Mouse (Mus musculus) c-Kit-positive CD71-negative TER-119-negative erythroid progenitor cells, embryonic 14.5 days (primary cell): ENCODE measurements at regions not wholly inside any gene's neighbourhood (a gene's known extent, or its start where the extent isn't known, plus 50 kb on each side); places are given as distances from the start of the nearest gene placed in this dataset.
"Not testable (repeated sequence)": the region's sequence is repeated elsewhere in the genome, so short reads cannot be mapped to it uniquely, and the experiment has no call there.

Experiments
- DNase-seq: peaks from one replicate; pipeline ENCODE4 v3.0.0-alpha.2; 2013; ENCODE audit warnings: low read depth

DNA sequence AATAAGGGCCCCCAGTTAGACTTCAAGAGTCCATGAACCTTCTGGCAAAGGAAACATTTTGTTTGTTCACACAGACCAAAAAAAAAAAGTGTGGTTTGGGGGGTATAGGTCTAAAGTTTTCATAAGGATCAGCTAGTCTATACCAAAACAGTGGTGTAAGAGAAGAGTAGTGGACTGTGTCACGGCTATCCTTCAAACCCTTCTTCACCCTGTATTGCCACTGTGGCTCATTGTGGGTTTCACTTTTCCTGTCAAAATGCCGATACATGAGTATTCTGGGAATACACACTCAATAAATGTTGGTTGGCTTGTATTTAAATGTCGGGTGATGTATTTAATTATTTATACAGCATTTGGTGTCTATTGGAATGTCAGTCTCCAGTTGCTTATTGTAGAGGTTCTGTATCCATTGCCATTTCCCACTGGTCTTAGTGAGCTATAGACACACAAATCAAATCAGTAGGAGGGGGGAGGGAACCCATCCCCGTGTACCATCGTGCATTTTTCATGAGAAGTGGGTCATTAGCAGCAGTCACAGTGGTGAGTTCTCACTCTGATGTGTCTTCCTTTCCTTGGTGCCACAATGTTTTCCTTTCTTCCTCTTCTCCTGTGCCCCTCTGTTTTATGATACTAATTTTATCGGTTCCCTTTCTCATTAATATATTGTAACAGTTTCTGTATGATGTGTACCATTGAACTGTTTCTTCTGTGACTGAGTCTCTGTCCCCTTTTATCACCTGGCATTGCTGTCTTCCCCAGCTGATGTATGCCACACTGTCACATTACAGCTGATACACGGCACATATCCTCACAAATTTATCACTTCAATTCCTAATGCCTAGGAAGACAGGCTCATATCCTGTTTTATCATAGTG lies 187.8 kb upstream of the Tsc22d2 start:
- no peak for DNase-seq

DNA sequence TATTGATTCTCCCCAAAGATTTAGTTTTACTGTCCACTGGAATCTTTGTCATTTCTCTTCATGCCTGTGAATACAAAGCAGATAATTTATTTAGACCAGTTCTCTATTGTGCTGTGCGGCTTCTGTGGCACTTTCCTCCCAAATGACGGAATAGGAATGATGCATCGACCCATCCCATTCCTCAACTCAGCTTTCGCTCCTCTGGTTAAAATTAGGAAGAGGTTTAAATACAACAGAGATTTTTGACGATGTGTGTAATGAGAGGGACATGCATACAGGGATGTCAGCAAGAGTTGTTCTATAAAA lies 187.2 kb upstream of the Tsc22d2 start:
- no peak for DNase-seq

DNA sequence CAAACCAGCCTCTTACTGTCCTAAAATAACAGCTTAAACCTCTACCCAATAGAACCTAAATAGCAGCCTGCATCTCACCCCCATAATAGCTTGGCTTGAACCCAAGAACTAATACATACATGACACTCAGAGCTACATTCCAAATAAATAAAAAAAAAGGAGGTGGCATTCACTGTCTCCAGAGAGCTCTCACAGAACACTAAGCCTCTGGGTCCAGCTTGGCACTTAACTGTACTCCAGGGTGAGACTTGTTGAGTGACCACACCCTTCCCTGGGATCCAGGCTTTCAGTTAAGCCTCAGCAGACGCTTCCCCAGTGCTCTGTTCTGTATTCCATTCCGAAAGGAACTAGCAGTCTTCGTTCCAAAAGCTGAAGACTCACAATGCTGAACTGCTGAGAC lies 186.3 kb upstream of the Tsc22d2 start:
- no peak for DNase-seq

DNA sequence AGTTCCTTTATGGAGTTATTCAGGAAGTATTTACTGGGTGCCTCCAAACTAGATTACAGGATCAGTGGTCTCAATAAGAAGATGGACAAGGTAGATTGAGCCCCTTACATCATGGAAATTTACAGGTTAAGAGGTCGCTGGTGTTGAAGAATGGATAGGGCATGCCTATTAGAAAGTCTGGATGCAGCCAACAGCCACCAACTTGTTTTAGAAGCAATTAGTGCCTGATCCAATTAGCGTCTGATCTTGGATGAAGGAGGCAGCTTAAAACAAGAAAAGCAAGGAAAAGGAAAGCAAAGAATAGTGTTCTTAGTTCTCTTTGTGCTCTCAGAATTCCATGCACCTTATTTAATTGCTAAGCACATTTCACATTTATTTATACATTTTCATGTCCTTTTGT lies 182.8 kb upstream of the Tsc22d2 start:
- DNase-seq = no peak

DNA sequence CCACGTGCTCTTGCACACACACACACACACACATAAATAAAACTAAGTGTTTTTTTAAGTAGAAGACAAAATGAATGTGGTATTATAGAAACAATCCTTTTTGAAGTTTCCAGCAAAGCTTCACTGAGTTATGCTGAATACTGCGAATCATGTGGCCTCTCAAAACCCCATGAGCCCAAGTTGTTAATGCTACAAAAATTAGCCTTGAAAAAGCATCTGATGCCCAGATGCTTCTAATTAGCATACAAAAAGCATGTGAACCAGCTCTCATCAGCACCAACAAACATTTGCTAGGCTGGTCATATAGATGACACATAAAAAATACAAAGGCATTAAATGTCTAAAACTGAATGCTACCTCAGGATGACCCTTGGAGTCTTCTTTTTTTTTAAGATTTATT lies 181.2 kb upstream of the Tsc22d2 start:
- DNase-seq = no peak

DNA sequence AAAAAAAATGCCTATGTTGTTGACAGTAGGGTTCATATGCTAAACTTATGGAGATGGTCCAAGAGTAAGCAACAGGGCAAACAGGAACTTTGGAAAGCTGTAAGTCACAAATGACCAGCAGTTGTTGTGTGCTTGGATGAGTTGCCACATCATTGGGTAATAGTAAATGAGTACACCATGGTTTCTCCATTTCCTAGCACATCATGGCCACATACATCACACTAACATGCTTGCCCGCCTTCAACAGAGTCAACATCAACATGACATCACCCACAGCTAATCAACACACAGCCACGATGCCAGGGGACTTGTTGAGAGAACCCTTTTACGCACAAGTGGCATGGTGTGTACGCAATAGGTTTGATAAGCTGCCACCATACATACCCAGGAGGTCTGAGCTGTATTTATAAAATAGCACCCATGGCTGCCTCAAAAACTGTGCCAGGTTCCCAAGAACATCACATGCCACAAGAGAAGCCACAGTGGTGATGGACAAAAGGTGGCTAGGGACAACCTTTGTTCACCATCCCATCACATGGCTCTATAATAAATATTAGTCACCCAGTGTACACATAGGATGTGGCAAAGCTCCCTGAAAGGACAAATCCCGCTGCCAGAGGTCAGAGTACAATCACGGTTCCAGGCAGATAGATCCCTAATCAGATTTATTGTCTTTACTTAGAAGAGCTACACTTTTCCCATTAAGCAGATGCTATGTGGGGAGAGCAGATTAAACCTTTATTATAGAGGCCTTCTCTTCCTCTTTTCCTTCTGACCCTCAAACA lies 179.5 kb upstream of the Tsc22d2 start:
- DNase-seq = no peak

DNA sequence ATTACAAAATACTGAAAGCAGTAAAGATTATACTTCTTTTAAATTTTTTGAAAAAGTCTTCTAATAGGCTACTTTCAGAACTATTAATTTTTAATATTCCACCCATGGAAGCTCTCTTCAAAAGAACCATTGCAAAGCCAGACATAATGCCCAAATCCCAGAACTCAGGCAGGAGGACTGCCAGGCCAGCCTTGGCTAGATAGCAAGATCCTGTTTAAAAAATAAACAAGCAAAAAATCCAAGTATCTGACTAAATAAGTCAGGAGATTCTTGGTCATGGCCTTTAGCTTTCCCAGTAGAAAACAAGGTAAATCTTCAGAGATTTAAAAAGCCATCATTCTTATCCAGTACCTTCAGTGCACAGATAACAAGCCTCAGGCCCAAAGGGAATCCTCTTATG lies 176.4 kb upstream of the Tsc22d2 start:
- DNase-seq = no peak

DNA sequence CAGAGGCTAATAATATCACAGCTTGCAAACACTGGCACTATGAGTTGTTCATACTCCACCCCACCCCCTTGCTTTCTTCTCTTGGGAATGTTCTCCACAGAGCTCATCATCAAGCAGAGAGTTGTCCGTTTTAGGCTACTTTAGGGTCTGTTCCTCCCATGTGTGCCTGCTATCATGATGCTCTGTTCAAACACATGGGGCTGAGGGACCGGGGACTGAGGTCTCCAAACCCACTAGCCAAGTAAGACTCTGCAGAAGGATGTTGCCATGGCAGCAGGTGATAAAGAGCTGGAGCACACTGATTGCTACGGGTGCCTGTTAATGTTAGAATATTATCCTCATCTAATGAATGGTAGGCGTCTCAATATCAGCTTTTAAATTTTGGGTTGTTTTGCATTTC lies 173.7 kb upstream of the Tsc22d2 start:
- DNase-seq = no peak

- no peak for DNase-seq
Measured at GRCm38 (mm10) chr3:58245361-58245760, 169.2 kb upstream of the Tsc22d2 start.

- DNase-seq = no peak
Measured at GRCm38 (mm10) chr3:58247989-58248388, 166.5 kb upstream of the Tsc22d2 start.

GRCm38 (mm10) chr3:58253942-58254341 lies 160.6 kb upstream of the Tsc22d2 start:
- DNase-seq = no peak

DNA sequence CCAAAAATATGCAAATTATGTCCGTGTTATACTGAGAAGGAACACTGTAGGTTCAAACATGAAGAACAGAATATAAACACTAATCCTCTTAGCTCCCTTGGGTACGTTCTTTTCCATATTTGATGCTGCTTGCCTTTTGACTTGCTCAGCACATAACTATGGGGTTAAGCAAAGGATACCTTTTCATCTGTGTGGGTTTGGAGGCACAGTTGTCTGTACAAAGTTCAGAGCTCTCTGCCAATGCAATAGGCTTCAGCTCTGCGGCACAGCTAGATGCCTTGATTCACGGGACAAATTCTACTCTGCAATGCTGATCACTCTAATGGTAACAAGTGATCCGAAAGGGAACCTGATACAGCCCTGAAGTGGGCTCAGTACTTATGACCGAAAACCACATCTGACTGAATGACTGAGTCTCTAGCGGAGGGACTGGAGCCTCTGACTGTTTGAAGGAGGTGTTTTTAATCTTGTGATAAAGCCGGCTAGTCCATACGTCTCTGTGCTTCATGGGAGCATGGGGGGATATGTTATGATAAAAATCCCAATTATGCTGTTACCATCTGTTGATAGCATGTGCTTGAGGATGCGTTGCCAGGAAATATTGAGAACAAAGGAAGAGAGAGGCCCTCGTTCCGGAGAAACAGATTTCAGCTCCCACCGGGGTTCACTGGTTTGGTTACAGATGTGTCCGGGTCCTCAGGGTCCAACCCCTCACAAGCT lies 146.7 kb upstream of the Tsc22d2 start:
- DNase-seq = no peak

GRCm38 (mm10) chr3:58271441-58271840 lies 143.1 kb upstream of the Tsc22d2 start:
- DNase-seq = not testable (repeated sequence)

DNA sequence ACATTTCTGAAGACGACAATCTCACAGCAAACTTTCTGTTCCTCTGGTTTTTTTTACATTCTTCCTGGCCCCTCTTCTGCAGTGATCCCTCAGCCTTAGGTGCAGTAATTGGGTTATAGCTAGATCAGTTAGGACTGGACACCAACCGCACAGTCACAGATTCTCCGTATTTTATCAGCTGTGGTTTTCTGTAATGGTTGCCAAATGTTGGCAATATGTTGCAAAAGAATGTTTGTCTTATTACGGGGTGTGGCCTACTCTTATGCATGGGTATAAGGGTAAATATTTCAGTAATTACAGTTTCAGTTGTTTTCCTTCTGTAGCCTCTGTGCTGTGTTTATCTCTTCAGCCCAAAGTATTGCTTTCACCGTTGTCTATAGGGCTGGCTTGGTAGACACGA lies 133.2 kb upstream of the Tsc22d2 start:
- DNase-seq = no peak

DNA sequence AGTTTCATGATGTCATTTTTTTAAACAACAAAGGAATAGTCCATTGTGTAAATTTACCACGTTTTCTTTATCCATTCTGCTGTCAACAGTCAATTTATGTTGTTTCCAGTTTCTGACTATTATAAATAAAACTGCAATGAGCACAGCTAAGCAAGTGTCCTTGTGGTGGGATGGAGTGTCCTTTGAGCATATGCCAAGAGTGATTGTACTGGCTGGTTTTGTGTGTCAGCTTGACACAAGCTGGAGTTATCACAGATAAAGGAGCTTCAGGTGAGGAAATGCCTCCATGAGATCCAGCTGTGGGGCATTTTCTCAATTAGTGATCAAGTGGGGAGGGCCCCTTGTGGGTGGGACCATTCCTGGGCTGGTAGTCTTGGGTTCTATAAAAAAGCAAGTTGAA lies 130.1 kb upstream of the Tsc22d2 start:
- not testable (repeated sequence) for DNase-seq

- DNase-seq = no peak
Measured at GRCm38 (mm10) chr3:58295810-58296209, 118.7 kb upstream of the Tsc22d2 start.

DNA sequence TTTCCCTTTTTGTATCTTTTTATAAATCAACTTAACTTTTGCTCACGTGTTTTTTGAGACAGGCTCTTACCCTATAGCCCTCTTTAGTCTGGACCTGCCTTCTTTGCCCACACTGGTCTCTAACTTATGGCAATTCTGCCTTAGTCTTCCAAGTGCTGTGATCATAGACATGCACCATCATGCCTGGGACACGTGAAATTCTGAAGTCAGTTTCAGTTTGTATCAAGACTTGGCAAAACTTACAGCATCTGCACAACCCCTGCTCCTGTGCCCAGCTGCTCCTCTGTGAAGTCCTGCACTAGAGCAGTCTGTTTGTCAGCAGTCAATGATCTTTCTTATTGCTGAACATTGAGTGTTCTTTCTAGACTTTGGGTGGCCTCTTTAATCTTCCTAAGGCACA lies 114.3 kb upstream of the Tsc22d2 start:
- DNase-seq = no peak

- DNase-seq = no peak
Measured at GRCm38 (mm10) chr3:58300801-58301485, 113.6 kb upstream of the Tsc22d2 start.

DNA sequence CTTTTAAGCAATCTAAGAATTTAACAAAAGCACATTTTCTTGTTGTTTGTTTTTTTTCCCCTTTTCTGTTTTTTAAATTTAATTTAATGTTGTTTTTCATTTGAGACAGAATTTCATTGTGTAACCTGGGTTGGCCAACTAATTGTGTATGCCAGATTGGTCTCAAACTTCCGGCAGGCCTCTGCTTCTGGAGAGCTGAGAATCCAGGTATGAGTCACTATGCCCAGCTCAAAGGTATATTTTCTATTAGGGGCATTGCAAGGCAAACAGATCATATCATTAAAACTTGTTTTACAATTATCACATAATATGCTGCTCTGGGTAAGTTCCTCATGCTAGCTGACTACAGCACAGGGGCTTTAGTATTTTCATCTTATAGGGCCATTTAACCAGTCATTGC lies 112.2 kb upstream of the Tsc22d2 start:
- DNase-seq = no peak

DNA sequence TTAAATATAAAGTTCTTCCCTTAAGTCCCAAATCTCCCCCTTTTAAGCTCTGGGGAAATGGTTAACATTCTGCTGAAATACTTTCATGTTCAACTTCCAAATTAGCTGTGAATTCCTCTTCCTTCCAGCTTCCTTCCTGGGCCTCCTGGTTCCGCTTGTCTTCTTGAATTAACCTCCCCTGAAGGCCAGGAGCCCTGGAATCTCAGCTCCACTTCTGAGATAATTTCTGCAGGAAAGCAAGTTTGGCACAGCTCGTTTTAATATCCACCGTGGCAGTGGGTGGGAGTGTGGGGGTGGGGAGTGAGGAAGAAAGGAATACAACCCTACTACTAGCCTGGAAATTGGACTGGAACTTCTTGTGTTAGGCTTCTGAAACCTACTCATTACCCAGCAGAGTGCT lies 110.8 kb upstream of the Tsc22d2 start:
- no peak for DNase-seq

DNA sequence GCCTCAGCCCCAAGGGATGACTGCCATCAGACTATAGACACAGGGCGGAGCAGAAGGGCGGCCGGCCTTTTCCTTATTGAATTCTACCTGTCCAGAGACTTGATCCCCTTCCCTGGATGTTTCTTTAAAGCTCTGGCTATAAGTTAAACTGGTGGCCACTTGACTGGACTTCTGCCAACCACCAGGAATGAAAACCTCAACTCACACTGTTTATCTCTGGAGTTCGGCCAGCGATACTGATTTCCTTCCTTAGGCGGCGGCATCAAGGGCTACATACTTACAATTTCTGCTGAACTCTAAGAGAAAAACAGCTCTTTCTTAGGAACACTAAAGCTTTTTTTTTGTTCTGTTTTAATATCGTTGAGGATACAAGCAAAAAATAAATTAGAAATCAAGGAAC lies 104.9 kb upstream of the Tsc22d2 start:
- no peak for DNase-seq

GRCm38 (mm10) chr3:58310390-58310789 lies 104.1 kb upstream of the Tsc22d2 start:
- no peak for DNase-seq
